Mouse (Mus musculus) thymus, adult 2 months (tissue): ENCODE data around the gene Edem2.

Source experiments
- CTCF ChIP-seq: fragments of 200-500 bp; IDR thresholded peaks from 2 replicates; pipeline ENCODE4 v1.5.1; 2012; ENCODE audit warnings: mild to moderate bottlenecking, control low read depth, low read length, moderate library complexity, borderline replicate concordance; ENCODE audit not compliant: control insufficient read depth, poor library complexity, insufficient read depth; ENCODE audit errors: extremely low read depth
- POLR2A ChIP-seq: fragments of 200-500 bp; IDR thresholded peaks from 2 replicates; pipeline ENCODE4 v1.6.1; 2012; ENCODE audit warnings: mild to moderate bottlenecking, low read length, control low read depth, moderate library complexity; ENCODE audit not compliant: control insufficient read depth, poor library complexity, insufficient read depth; ENCODE audit errors: extremely low read depth

DNA sequence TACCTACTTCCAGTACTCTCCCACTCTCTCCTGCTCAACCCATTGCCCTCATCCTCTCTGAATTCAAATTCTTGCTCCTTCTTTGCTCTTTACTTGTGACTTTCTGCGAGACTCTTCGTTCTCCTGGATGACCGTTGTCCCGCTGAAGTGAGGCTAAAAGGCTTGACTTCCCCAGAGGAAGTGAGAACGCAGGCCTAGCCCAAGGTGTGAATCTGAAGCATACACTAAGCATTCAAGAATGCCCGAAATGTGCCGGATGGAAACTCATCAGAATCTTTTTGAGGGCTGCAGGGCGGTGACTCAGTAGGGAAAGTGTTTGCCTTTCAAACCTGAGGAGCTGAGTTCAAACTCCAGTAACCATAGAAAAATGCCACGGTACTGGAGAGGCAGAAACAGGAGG is 14.1 kb upstream of the Edem2 start:
- TF ChIP-seq CTCF, result no peak
- no peak for TF ChIP-seq POLR2A
